Mouse (Mus musculus) midbrain, postnatal 0 days (tissue): ENCODE measurements at regions not wholly inside any gene's neighbourhood (a gene's known extent, or its start where the extent isn't known, plus 50 kb on each side); places are given as distances from the start of the nearest gene placed in this dataset.

Source experiments
- ATAC-seq: fragments of 200-750 bp; cut with Nextera tagmentation; 2 replicates; pipeline ENCODE4 v1.8.0; 2017; ENCODE audit warnings: moderate number of reproducible peaks, mild to moderate bottlenecking, moderate TSS enrichment, moderate library complexity; ENCODE audit not compliant: low FRiP score
- DNase-seq: peaks from one replicate; pipeline ENCODE4 v3.0.0-alpha.2; 2015; ENCODE audit warnings: low spot score
- H3K27ac ChIP-seq: fragments of 300-500 bp; sonication (generic); 2 replicates; pipeline ENCODE4 v1.5.1; 2014; ENCODE audit warnings: low read depth, mild to moderate bottlenecking, low read length, mixed read lengths
- H3K27me3 ChIP-seq: fragments of 300-500 bp; sonication (generic); 2 replicates; pipeline ENCODE4 v1.6.1; 2014; ENCODE audit warnings: low read length, control low read depth, mixed read lengths; ENCODE audit not compliant: insufficient read depth
- H3K36me3 ChIP-seq: fragments of 300-500 bp; sonication (generic); 2 replicates; pipeline ENCODE4 v1.6.1; 2014; ENCODE audit warnings: low read length, control low read depth, mixed read lengths; ENCODE audit not compliant: insufficient read depth
- H3K4me1 ChIP-seq: fragments of 300-500 bp; sonication (generic); 2 replicates; pipeline ENCODE4 v1.6.1; 2014; ENCODE audit warnings: mild to moderate bottlenecking, control low read depth, antibody characterized with exemption, low read length, mixed read lengths; ENCODE audit not compliant: insufficient read depth
- H3K4me2 ChIP-seq: fragments of 300-500 bp; sonication (generic); 2 replicates; pipeline ENCODE4 v1.6.1; 2014; ENCODE audit warnings: low read depth, mild to moderate bottlenecking, low read length, mixed read lengths; ENCODE audit not compliant: poor library complexity, severe bottlenecking
- H3K4me3 ChIP-seq: fragments of 300-500 bp; sonication (generic); 2 replicates; pipeline ENCODE4 v1.5.1; 2014; ENCODE audit warnings: low read depth, mild to moderate bottlenecking, low read length, moderate library complexity
- H3K9ac ChIP-seq: fragments of 300-500 bp; sonication (generic); replicated peaks from 2 replicates; pipeline ENCODE4 v1.6.1; 2014; ENCODE audit warnings: mild to moderate bottlenecking, low read length, moderate library complexity, mixed read lengths; ENCODE audit not compliant: poor library complexity, severe bottlenecking
- H3K9me3 ChIP-seq: fragments of 300-500 bp; sonication (generic); 2 replicates; pipeline ENCODE4 v1.6.1; 2016; ENCODE audit warnings: low read length, control low read depth
- CTCF ChIP-seq: IDR thresholded peaks from 2 replicates; pipeline ENCODE4 v1.5.1; 2016; ENCODE audit warnings: antibody characterized with exemption, mild to moderate bottlenecking
- WGBS: fragments of 180-500 bp; shearing (Covaris S2); extraction: QIAGEN DNeasy Blood & Tissue Kit; methylation state at CpG from one replicate; pipeline ENCODE4 v1.1.7; 2014; 5-methylcytosine and 5-hydroxymethylcytosine counted together

DNA sequence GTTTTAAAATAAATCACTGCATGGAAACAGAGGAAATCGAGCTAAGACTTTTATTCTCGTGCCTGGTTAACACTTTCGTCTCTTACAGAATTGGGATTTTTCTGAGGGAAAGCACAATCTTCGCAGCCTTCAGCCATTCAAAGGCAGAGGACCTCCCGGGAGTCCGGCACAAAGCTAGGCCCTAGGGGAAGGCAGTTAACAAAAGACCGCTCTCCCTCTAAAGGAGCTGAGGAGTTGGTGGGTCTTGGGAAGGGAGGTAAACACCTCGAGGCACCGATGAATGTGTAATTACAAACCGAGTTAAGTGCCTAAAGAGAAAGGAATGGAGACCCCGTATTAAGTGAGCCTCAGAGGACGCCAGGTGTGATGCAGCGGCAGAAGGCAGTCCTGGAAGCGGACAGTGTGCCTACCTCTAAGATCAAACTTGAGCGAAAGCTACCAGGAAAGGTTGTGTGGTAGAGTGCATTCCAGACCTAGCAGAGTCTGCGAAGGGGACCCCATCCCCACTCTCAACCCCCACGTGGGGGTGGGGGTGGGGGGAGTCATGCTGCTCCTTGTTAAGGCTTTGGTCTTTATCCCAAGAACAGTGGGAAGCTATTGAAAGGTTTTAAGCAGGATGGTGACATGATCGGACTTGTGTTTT, 58.9 kb upstream of the Efna5 start:
- H3K4me3 ChIP-seq: no peak overlapping the region
- no peaks in the 10 kb centered on the region for H3K36me3 ChIP-seq
- H3K9ac ChIP-seq: no peak overlapping the region
- no peaks in the 10 kb centered on the region for H3K9me3 ChIP-seq
- 10% methylated on average over 18 of the region's 18 CpGs for WGBS
- ATAC-seq (no peak), DNase-seq (no peak)
- H3K27me3 ChIP-seq: no peaks in the 10 kb centered on the region
- TF ChIP-seq CTCF: no peak
- H3K27ac ChIP-seq: no peak overlapping the region
- H3K4me1 ChIP-seq: peaks cover 5% of the 10 kb centered on the region
- H3K4me2 ChIP-seq: peak overlapping the region; percentile 23

DNA sequence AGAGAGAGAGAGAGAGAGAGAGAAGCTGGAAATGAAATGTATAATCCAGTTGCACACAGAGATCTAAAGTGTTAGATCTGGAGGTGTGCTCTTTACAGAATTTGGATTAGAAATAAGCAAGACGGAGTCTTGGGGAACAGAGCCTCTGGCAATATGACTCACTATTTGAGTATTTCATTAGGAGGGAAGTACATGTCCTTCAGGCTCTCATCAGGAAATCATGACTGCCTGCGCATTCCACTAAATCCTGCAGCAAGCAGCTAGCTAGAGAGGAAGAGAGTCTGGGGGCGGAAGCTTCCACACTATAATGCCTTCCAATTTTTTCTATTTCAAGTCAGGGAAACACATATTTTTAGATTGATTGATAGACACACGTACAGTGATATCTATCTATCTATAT, 58.1 kb upstream of the Efna5 start:
- Histone ChIP-seq H3K4me2 (no peak overlapping the region), H3K4me3 (no peak overlapping the region), H3K36me3 (no peaks in the 10 kb centered on the region), H3K9me3 (no peaks in the 10 kb centered on the region), H3K27me3 (no peaks in the 10 kb centered on the region), H3K27ac (no peak overlapping the region), H3K4me1 (peaks cover 5% of the 10 kb centered on the region), H3K9ac (no peak overlapping the region)
- TF ChIP-seq CTCF: no peak
- WGBS: 41% methylated on average over 4 of the region's 4 CpGs
- DNase-seq (no peak), ATAC-seq (no peak)
